Mouse (Mus musculus) kidney, embryonic 15.5 days (tissue): ENCODE measurements around the gene Ralgapb. TPM values are rescaled to one million over a fixed set of nuclear protein-coding genes. Genes with fewer than 3 reads are reported as not detected.

Source experiments
- ATAC-seq: fragments of 200-750 bp; cut with Nextera tagmentation; replicated peaks from 2 replicates; pipeline ENCODE4 v1.8.0; 2017; ENCODE audit warnings: moderate TSS enrichment; ENCODE audit not compliant: low FRiP score
- H3K27ac ChIP-seq: fragments of 300-500 bp; sonication (generic); 2 replicates; pipeline ENCODE4 v1.5.1; 2015; ENCODE audit warnings: mild to moderate bottlenecking, inconsistent platforms
- H3K27me3 ChIP-seq: fragments of 300-500 bp; sonication (generic); 2 replicates; pipeline ENCODE4 v1.6.1; 2015; ENCODE audit warnings: inconsistent platforms
- H3K36me3 ChIP-seq: fragments of 300-500 bp; sonication (generic); 2 replicates; pipeline ENCODE4 v1.6.1; 2015; ENCODE audit warnings: inconsistent platforms
- H3K4me1 ChIP-seq: fragments of 300-500 bp; sonication (generic); 2 replicates; pipeline ENCODE4 v1.6.1; 2015; ENCODE audit warnings: inconsistent platforms
- H3K4me2 ChIP-seq: fragments of 300-500 bp; sonication (generic); 2 replicates; pipeline ENCODE4 v1.6.1; 2015; ENCODE audit warnings: moderate library complexity, mild to moderate bottlenecking, inconsistent platforms
- H3K4me3 ChIP-seq: fragments of 300-500 bp; sonication (generic); replicated peaks from 2 replicates; pipeline ENCODE4 v1.5.1; 2015; ENCODE audit warnings: mild to moderate bottlenecking, inconsistent platforms
- H3K9ac ChIP-seq: fragments of 300-500 bp; sonication (generic); 2 replicates; pipeline ENCODE4 v1.6.1; 2015; ENCODE audit warnings: mild to moderate bottlenecking, inconsistent platforms
- H3K9me3 ChIP-seq: fragments of 300-500 bp; sonication (generic); replicated peaks from 2 replicates; pipeline ENCODE4 v1.6.1; 2016; ENCODE audit warnings: inconsistent platforms
- WGBS: fragments of 180-500 bp; shearing (Covaris S2); methylation state at CpG from one replicate; pipeline ENCODE4 v1.1.7; 2015; ENCODE audit warnings: mixed read lengths; 5-methylcytosine and 5-hydroxymethylcytosine counted together
- polyA plus RNA-seq: library from polyadenylated mRNA; unstranded; fragments of >200 nt; fragmentation: Nextera tagmentation; extraction: Ambion mirVana; gene quantifications from 2 replicates; pipeline ENCODE4 v1.2.1, GENCODE M21; 2015

The Ralgapb gene
- polyA plus RNA-seq, 1 experiment from 2014 or later, result 15.5 TPM

- Histone ChIP-seq H3K27ac (peak overlapping the region; percentile 92), H3K4me1 (peaks cover 16% of the 10 kb centered on the region), H3K4me3 (peak overlapping the region; percentile 81), H3K27me3 (no peaks in the 10 kb centered on the region), H3K4me2 (peak overlapping the region; percentile 79), H3K36me3 (no peaks in the 10 kb centered on the region), H3K9me3 (no peaks in the 10 kb centered on the region), H3K9ac (peak overlapping the region; percentile 94)
- ATAC-seq, result peak; percentile 66
- 3% methylated on average over 44 of the region's 67 CpGs for WGBS
These were observed 670 bp downstream of the Ralgapb start for GRCm38 (mm10) chr2:158410022-158411014.

- Histone ChIP-seq H3K36me3 (no peaks in the 10 kb centered on the region), H3K9ac (no peak overlapping the region), H3K4me1 (peaks cover 16% of the 10 kb centered on the region), H3K27me3 (no peaks in the 10 kb centered on the region), H3K27ac (no peak overlapping the region), H3K9me3 (no peaks in the 10 kb centered on the region), H3K4me3 (no peak overlapping the region), H3K4me2 (no peak overlapping the region)
- ATAC-seq, result no peak
- WGBS, result 72% methylated on average over 2 of the region's 2 CpGs
These were observed 3.6 kb downstream of the Ralgapb start for GRCm38 (mm10) chr2:158413240-158413639.

GRCm38 (mm10) chr2:158415826-158416225, 6.2 kb downstream of the Ralgapb start:
- no peaks in the 10 kb centered on the region for H3K27me3 ChIP-seq
- WGBS, result 93% methylated on average over 1 of the region's 1 CpGs
- no peaks in the 10 kb centered on the region for H3K9me3 ChIP-seq
- no peak overlapping the region for H3K4me3 ChIP-seq
- H3K4me2 ChIP-seq, result no peak overlapping the region
- peaks cover 6% of the 10 kb centered on the region for H3K4me1 ChIP-seq
- ATAC-seq, result no peak
- no peak overlapping the region for H3K9ac ChIP-seq
- 0 out of 2 replicates have a peak, but pooled peaks cover 2% of the 10 kb centered on the region for H3K36me3 ChIP-seq
- no peak overlapping the region for H3K27ac ChIP-seq

- Histone ChIP-seq H3K4me3 (no peak overlapping the region), H3K9me3 (no peaks in the 10 kb centered on the region), H3K27me3 (no peaks in the 10 kb centered on the region), H3K9ac (no peak overlapping the region), H3K36me3 (peaks cover 18% of the 10 kb centered on the region; the same call in 1 of the 2 replicates), H3K27ac (no peak overlapping the region), H3K4me1 (no peaks in the 10 kb centered on the region), H3K4me2 (no peak overlapping the region)
- WGBS, result 67% methylated on average over 1 of the region's 1 CpGs
- no peak for ATAC-seq
These were observed 9.0 kb downstream of the Ralgapb start for GRCm38 (mm10) chr2:158418663-158419062.

- Histone ChIP-seq H3K9ac (no peak overlapping the region), H3K9me3 (no peaks in the 10 kb centered on the region), H3K36me3 (peaks cover 64% of the 10 kb centered on the region), H3K4me3 (no peak overlapping the region), H3K4me2 (no peak overlapping the region), H3K4me1 (no peaks in the 10 kb centered on the region), H3K27me3 (no peaks in the 10 kb centered on the region), H3K27ac (no peak overlapping the region)
- ATAC-seq, result no peak
- WGBS, result 80% methylated on average over 1 of the region's 1 CpGs
These were observed 36.2 kb downstream of the Ralgapb start for GRCm38 (mm10) chr2:158445814-158446213.

- H3K36me3 ChIP-seq, result peaks cover 69% of the 10 kb centered on the region
- no peaks in the 10 kb centered on the region for H3K4me1 ChIP-seq
- no peaks in the 10 kb centered on the region for H3K27me3 ChIP-seq
- no peak overlapping the region for H3K4me2 ChIP-seq
- H3K9me3 ChIP-seq, result no peaks in the 10 kb centered on the region
- ATAC-seq, result no peak
- 98% methylated on average over 7 of the region's 7 CpGs for WGBS
- no peak overlapping the region for H3K4me3 ChIP-seq
- no peak overlapping the region for H3K27ac ChIP-seq
- H3K9ac ChIP-seq, result no peak overlapping the region
These were observed 40.2 kb downstream of the Ralgapb start for GRCm38 (mm10) chr2:158449845-158450244.

GRCm38 (mm10) chr2:158456451-158456850, 46.8 kb downstream of the Ralgapb start:
- H3K4me2 ChIP-seq, result no peak overlapping the region
- H3K4me1 ChIP-seq, result no peaks in the 10 kb centered on the region
- 91% methylated on average over 4 of the region's 4 CpGs for WGBS
- H3K36me3 ChIP-seq, result peaks cover 78% of the 10 kb centered on the region
- H3K9ac ChIP-seq, result no peak overlapping the region
- H3K27ac ChIP-seq, result no peak overlapping the region
- H3K4me3 ChIP-seq, result no peak overlapping the region
- no peak for ATAC-seq
- H3K9me3 ChIP-seq, result no peaks in the 10 kb centered on the region
- no peaks in the 10 kb centered on the region for H3K27me3 ChIP-seq

GRCm38 (mm10) chr2:158457610-158458009, 48.0 kb downstream of the Ralgapb start:
- Histone ChIP-seq H3K9me3 (no peaks in the 10 kb centered on the region), H3K27me3 (no peaks in the 10 kb centered on the region), H3K36me3 (peaks cover 78% of the 10 kb centered on the region), H3K4me1 (no peaks in the 10 kb centered on the region), H3K4me2 (no peak overlapping the region), H3K27ac (no peak overlapping the region), H3K9ac (no peak overlapping the region), H3K4me3 (no peak overlapping the region)
- ATAC-seq, result no peak
- 90% methylated on average over 1 of the region's 1 CpGs for WGBS

- no peak for ATAC-seq
- 72% methylated on average over 1 of the region's 1 CpGs for WGBS
- Histone ChIP-seq H3K9me3 (no peaks in the 10 kb centered on the region), H3K27ac (no peak overlapping the region), H3K36me3 (peaks cover 88% of the 10 kb centered on the region), H3K9ac (no peak overlapping the region), H3K4me2 (no peak overlapping the region), H3K4me1 (no peaks in the 10 kb centered on the region), H3K4me3 (no peak overlapping the region), H3K27me3 (no peaks in the 10 kb centered on the region)
These were observed 52.8 kb downstream of the Ralgapb start for GRCm38 (mm10) chr2:158462450-158462849.

- no peak overlapping the region for H3K9ac ChIP-seq
- no peak for ATAC-seq
- H3K9me3 ChIP-seq, result no peaks in the 10 kb centered on the region
- H3K4me3 ChIP-seq, result no peak overlapping the region
- H3K27me3 ChIP-seq, result no peaks in the 10 kb centered on the region
- WGBS, result 91% methylated on average over 1 of the region's 1 CpGs
- H3K36me3 ChIP-seq, result peaks cover 69% of the 10 kb centered on the region
- H3K4me2 ChIP-seq, result no peak overlapping the region
- no peaks in the 10 kb centered on the region for H3K4me1 ChIP-seq
- H3K27ac ChIP-seq, result no peak overlapping the region
These were observed 64.5 kb downstream of the Ralgapb start for GRCm38 (mm10) chr2:158474159-158474558.

- no peaks in the 10 kb centered on the region for H3K4me1 ChIP-seq
- 87% methylated on average over 3 of the region's 3 CpGs for WGBS
- H3K36me3 ChIP-seq, result peaks cover 89% of the 10 kb centered on the region
- H3K4me3 ChIP-seq, result no peak overlapping the region
- no peak overlapping the region for H3K4me2 ChIP-seq
- no peaks in the 10 kb centered on the region for H3K27me3 ChIP-seq
- no peak overlapping the region for H3K27ac ChIP-seq
- ATAC-seq, result no peak
- no peaks in the 10 kb centered on the region for H3K9me3 ChIP-seq
- H3K9ac ChIP-seq, result no peak overlapping the region
These were observed 68.0 kb downstream of the Ralgapb start for GRCm38 (mm10) chr2:158477640-158478039.

GRCm38 (mm10) chr2:158498457-158498856, 88.8 kb downstream of the Ralgapb start:
- H3K4me3 ChIP-seq, result no peak overlapping the region
- H3K27ac ChIP-seq, result no peak overlapping the region
- WGBS, result 79% methylated on average over 5 of the region's 5 CpGs
- peaks cover 48% of the 10 kb centered on the region for H3K36me3 ChIP-seq
- H3K4me1 ChIP-seq, result no peaks in the 10 kb centered on the region
- ATAC-seq, result no peak
- no peak overlapping the region for H3K4me2 ChIP-seq
- no peaks in the 10 kb centered on the region for H3K27me3 ChIP-seq
- no peak overlapping the region for H3K9ac ChIP-seq
- no peaks in the 10 kb centered on the region for H3K9me3 ChIP-seq
